Mouse (Mus musculus): ENCODE measurements around the gene Chchd6. TPM values are rescaled to one million over a fixed set of nuclear protein-coding genes. Genes with fewer than 3 reads are reported as not detected.
A peak's percentile ranks its signal among the peaks of the same experiment; 100 is the strongest.

Gene Chchd6
- polyA plus RNA-seq, 1 experiment from 2014 or later: 63.0 TPM

DNA sequence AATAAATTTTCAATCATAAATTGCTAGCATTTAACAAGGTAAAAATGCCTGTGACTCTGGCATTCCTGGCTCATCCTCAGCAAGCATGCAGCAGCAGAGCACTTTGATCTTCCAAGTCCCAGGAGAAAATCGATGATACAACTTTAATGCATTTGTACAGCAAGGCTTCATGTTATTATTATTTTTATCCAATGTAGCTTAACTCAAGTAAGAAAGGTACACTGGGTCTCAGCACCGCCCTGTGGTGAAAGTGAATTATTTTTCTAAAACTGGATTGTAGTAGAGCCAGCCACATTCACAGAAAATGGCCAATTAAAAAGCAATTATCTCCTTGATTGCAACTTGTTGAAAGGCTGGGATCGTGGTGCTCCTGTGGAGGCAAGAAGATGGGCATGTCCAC lies 128.6 kb downstream of the Chchd6 start:
- Histone ChIP-seq H3K36me3 (replicated peaks; ENCODE audit: control insufficient read depth, insufficient read depth, low read depth, low read length) (no peaks in the 10 kb centered on the region), H3K4me2 (ENCODE audit: low read depth, low read length) (no peak overlapping the region), H3K4me1 (ENCODE audit: control insufficient read depth, insufficient read depth, low read length) (no peaks in the 10 kb centered on the region), H3K27me3 (ENCODE audit: control insufficient read depth, insufficient read depth, low read length) (no peaks in the 10 kb centered on the region), H3K9ac (replicated peaks; ENCODE audit: low read length) (no peak overlapping the region), H3K27ac (replicated peaks; ENCODE audit: low read depth, low read length) (no peak overlapping the region), H3K4me3 (ENCODE audit: low read depth, low read length) (no peak overlapping the region), H3K9me3 (replicated peaks; ENCODE audit: control insufficient read depth, low read length) (no peaks in the 10 kb centered on the region)
- 0 out of 2 replicates have a peak, but pooled peaks have one; percentile 9 for ATAC-seq (replicated peaks; ENCODE audit: insufficient number of reproducible peaks, low FRiP score, low TSS enrichment, low read depth)
- no peak for DNase-seq (ENCODE audit: low spot score)
- 75% methylated on average over 3 of the region's 3 CpGs for WGBS

DNA sequence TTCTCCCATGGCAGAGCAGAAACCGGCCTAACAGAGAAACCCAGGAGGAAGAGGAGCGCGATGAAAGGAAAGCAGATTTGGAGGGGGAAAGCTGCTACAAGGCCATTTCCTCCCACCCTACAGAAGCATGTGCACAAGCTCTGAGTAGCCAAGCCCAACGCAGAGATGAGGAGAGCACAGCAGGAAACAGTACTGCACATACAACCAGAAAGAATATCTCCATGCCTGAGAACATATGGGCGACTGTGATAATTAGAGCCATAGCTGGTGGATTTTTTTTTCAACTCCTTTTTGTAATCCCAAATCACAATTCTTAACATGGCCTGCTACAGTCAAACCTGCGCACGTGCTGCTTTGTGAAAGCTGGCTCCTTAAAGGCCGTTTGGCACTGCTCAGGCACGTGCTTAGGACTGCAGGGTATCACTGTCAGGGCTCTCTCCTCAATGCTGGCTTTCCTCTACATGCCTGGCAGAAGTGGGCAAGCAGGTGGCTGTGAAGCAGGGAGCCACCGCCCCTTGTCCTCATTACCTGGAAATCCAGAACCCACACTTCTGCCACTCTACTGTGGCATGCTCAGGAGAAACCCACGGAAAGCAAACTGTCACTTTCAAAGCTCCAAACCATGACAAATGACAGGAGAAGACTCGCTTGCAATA lies 129.3 kb downstream of the Chchd6 start:
- Histone ChIP-seq H3K4me3 (ENCODE audit: low read depth, low read length) (no peak overlapping the region), H3K27ac (replicated peaks; ENCODE audit: low read depth, low read length) (no peak overlapping the region), H3K4me1 (ENCODE audit: control insufficient read depth, insufficient read depth, low read length) (no peaks in the 10 kb centered on the region), H3K9ac (replicated peaks; ENCODE audit: low read length) (no peak overlapping the region), H3K36me3 (replicated peaks; ENCODE audit: control insufficient read depth, insufficient read depth, low read depth, low read length) (no peaks in the 10 kb centered on the region), H3K27me3 (ENCODE audit: control insufficient read depth, insufficient read depth, low read length) (no peaks in the 10 kb centered on the region), H3K4me2 (ENCODE audit: low read depth, low read length) (no peak overlapping the region), H3K9me3 (replicated peaks; ENCODE audit: control insufficient read depth, low read length) (no peaks in the 10 kb centered on the region)
- DNase-seq (ENCODE audit: low spot score) (no peak), ATAC-seq (replicated peaks; ENCODE audit: insufficient number of reproducible peaks, low FRiP score, low TSS enrichment, low read depth) (no peak)
- 77% methylated on average over 12 of the region's 12 CpGs for WGBS

DNA sequence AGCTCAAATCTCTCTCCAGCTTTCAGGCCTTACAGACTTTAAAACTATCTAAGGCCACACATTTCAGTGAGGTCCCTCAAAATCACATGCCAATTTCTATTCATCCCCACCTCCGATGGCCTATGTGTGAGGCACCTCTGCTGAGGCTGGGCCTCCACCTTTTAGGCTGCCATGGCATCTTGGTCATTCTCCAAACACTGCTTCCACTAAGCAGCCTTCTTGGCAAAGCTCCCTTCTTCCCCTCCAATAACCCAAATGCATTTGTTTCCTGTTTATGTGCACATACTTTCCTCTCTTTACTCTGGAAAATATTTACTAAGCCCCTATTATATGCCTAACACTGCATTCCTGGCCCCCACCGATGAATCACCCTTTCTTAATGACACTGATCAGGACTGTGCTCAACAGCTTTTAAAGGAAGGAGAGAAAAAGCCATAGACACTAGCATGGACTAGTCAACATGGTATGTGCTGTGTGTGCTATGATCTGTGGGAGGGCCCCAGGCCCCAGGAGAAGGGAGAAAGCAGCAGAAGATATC lies 133.2 kb downstream of the Chchd6 start:
- H3K9me3 ChIP-seq (replicated peaks; ENCODE audit: control insufficient read depth, low read length): no peaks in the 10 kb centered on the region
- 82% methylated on average over 2 of the region's 2 CpGs for WGBS
- no peak overlapping the region for H3K4me2 ChIP-seq (ENCODE audit: low read depth, low read length)
- no peaks in the 10 kb centered on the region for H3K27me3 ChIP-seq (ENCODE audit: control insufficient read depth, insufficient read depth, low read length)
- ATAC-seq (replicated peaks; ENCODE audit: insufficient number of reproducible peaks, low FRiP score, low TSS enrichment, low read depth) (no peak), DNase-seq (ENCODE audit: low spot score) (no peak)
- H3K4me3 ChIP-seq (ENCODE audit: low read depth, low read length): no peak overlapping the region
- H3K9ac ChIP-seq (replicated peaks; ENCODE audit: low read length): no peak overlapping the region
- H3K36me3 ChIP-seq (replicated peaks; ENCODE audit: control insufficient read depth, insufficient read depth, low read depth, low read length): no peaks in the 10 kb centered on the region
- no peaks in the 10 kb centered on the region for H3K4me1 ChIP-seq (ENCODE audit: control insufficient read depth, insufficient read depth, low read length)
- H3K27ac ChIP-seq (replicated peaks; ENCODE audit: low read depth, low read length): no peak overlapping the region

DNA sequence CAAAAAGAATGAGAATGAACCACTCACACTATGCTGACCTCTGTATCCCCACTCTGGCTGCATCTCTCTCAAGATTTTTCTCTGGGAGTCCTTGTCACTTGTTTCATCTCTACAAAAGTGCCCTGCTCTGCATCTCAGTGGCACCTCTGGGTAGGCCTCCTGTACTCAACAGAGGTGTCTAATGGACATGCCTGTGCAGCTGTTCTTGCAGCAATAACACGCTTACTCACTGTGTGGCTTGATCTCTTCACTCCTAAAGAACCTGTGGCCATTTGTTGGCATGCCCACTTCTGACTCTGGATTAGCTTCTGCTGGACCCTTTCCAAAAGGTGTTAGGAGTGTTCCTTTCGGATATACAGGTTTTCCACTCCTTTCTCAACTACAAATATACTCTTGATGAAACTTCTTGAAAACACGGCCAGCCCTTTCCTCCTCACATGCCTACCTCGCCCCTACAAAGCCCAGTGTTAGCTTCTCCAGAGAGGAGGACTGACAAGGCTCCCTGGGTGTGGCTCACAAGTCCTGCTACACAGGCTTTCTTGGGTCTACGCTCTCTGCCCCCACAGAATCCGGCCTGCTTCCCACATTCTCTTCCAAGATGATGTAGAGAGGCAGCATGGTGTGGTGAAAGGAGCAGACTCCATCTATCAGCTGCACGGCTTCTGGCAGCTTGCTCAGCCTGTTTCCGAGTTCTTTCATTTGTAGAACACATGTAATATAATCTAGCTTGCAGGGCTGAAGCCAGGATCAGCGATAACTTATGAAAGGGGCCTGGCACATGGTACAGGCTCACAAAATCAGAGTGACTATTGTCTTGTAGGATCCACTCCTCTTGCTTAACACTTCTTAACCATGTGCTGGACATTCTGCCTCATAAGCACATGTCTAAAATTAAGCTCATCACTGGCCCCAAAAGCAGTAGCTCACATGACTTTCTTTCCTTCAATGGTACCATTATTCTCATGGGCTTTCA lies 133.9 kb downstream of the Chchd6 start:
- Histone ChIP-seq H3K9me3 (replicated peaks; ENCODE audit: control insufficient read depth, low read length) (no peaks in the 10 kb centered on the region), H3K4me3 (ENCODE audit: low read depth, low read length) (no peak overlapping the region), H3K9ac (replicated peaks; ENCODE audit: low read length) (no peak overlapping the region), H3K27ac (replicated peaks; ENCODE audit: low read depth, low read length) (no peak overlapping the region), H3K4me2 (ENCODE audit: low read depth, low read length) (no peak overlapping the region), H3K4me1 (ENCODE audit: control insufficient read depth, insufficient read depth, low read length) (no peaks in the 10 kb centered on the region), H3K27me3 (ENCODE audit: control insufficient read depth, insufficient read depth, low read length) (no peaks in the 10 kb centered on the region), H3K36me3 (replicated peaks; ENCODE audit: control insufficient read depth, insufficient read depth, low read depth, low read length) (no peaks in the 10 kb centered on the region)
- 85% methylated on average over 9 of the region's 9 CpGs for WGBS
- DNase-seq (ENCODE audit: low spot score) (no peak), ATAC-seq (replicated peaks; ENCODE audit: insufficient number of reproducible peaks, low FRiP score, low TSS enrichment, low read depth) (no peak)

DNA sequence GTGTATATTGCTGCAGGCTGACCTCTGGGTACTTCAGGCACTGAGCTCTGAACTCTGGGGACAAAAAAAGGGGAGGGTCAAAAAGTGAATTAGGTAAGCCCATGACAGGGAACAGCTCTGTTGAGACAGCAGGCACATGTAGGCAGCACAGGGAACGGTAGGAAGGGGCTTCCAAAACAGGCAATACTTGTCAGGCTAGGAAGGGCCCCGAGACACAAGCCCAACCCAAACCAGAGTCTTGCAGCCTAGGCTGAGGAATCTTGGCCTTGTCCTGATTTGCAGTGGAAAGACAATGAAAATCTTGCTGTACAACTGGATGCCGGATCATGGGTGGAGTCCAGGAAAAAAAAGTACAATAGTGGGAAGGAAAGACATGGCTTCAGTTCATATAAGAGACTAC lies 135.8 kb downstream of the Chchd6 start:
- Histone ChIP-seq H3K4me2 (ENCODE audit: low read depth, low read length) (no peak overlapping the region), H3K27ac (replicated peaks; ENCODE audit: low read depth, low read length) (no peak overlapping the region), H3K36me3 (replicated peaks; ENCODE audit: control insufficient read depth, insufficient read depth, low read depth, low read length) (no peaks in the 10 kb centered on the region), H3K27me3 (ENCODE audit: control insufficient read depth, insufficient read depth, low read length) (no peaks in the 10 kb centered on the region), H3K9me3 (replicated peaks; ENCODE audit: control insufficient read depth, low read length) (no peaks in the 10 kb centered on the region), H3K4me1 (ENCODE audit: control insufficient read depth, insufficient read depth, low read length) (no peaks in the 10 kb centered on the region), H3K9ac (replicated peaks; ENCODE audit: low read length) (no peak overlapping the region), H3K4me3 (ENCODE audit: low read depth, low read length) (no peak overlapping the region)
- no peak for ATAC-seq (replicated peaks; ENCODE audit: insufficient number of reproducible peaks, low FRiP score, low TSS enrichment, low read depth)
- DNase-seq (ENCODE audit: low spot score): no peak
- 74% methylated on average over 3 of the region's 3 CpGs for WGBS

DNA sequence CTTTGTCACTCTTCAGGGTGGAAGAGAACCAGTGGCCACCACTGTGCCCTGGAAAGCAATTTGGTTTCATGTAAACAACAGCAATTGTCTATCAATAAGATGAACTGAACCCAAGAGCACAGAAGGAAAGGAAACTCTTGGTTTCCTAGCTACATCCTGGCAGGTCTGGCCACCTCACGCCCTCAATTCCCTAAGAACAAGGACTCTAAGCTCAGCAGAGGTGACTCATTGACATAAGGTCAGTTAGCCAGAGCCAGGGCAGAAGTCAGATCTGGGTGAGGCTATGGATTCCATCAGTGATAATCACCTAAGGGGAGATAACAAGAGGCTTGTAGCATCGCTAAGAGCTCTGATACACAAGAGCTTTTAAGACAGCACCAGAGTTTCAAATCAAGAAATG lies 137.9 kb downstream of the Chchd6 start:
- H3K27ac ChIP-seq (replicated peaks; ENCODE audit: low read depth, low read length): no peak overlapping the region
- 81% methylated on average over 2 of the region's 2 CpGs for WGBS
- DNase-seq (ENCODE audit: low spot score): no peak

DNA sequence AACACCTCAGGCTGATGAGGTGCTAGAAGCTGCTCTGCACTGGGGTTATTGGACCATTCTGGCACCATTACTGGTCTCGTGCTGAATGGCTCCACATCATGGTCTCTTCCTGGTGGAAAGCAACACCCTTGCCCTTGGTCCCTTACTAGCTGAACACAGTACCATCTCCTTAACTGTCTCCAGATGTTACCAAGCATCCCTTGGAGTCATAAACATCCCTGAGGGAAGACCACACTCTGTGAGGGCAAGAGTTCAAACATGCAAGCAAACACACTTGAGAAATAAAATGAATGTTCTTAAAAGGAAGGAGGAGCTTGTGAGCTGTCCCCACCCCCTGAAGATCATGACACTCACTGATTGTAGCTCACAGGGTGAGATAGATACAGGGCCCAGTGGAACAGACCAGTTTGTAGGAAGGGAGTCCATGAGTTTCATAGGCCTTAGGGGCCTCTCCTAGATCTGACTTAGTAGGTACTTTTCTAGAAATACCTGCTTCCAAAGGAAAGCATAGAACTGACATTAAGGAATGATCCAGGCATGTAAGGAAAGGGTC lies 139.0 kb downstream of the Chchd6 start:
- Histone ChIP-seq H3K4me3 (ENCODE audit: low read depth, low read length) (no peak overlapping the region), H3K27ac (replicated peaks; ENCODE audit: low read depth, low read length) (no peak overlapping the region), H3K9me3 (replicated peaks; ENCODE audit: control insufficient read depth, low read length) (no peaks in the 10 kb centered on the region), H3K9ac (replicated peaks; ENCODE audit: low read length) (no peak overlapping the region), H3K4me1 (ENCODE audit: control insufficient read depth, insufficient read depth, low read length) (no peaks in the 10 kb centered on the region), H3K4me2 (ENCODE audit: low read depth, low read length) (no peak overlapping the region), H3K27me3 (ENCODE audit: control insufficient read depth, insufficient read depth, low read length) (no peaks in the 10 kb centered on the region), H3K36me3 (replicated peaks; ENCODE audit: control insufficient read depth, insufficient read depth, low read depth, low read length) (no peaks in the 10 kb centered on the region)
- WGBS: 19% methylated on average over 1 of the region's 1 CpGs
- no peak for ATAC-seq (replicated peaks; ENCODE audit: insufficient number of reproducible peaks, low FRiP score, low TSS enrichment, low read depth)
- peak; percentile 27 for DNase-seq (ENCODE audit: low spot score)

More for the DNA sequence above, 137.9 kb downstream of the Chchd6 start:
- no peaks in the 10 kb centered on the region for H3K9me3 ChIP-seq (replicated peaks; ENCODE audit: control insufficient read depth, low read length)
- H3K4me3 ChIP-seq (ENCODE audit: low read depth, low read length): no peak overlapping the region
- H3K27me3 ChIP-seq (ENCODE audit: control insufficient read depth, insufficient read depth, low read length): no peaks in the 10 kb centered on the region
- no peaks in the 10 kb centered on the region for H3K4me1 ChIP-seq (ENCODE audit: control insufficient read depth, insufficient read depth, low read length)
- no peaks in the 10 kb centered on the region for H3K36me3 ChIP-seq (replicated peaks; ENCODE audit: control insufficient read depth, insufficient read depth, low read depth, low read length)
- H3K4me2 ChIP-seq (ENCODE audit: low read depth, low read length): no peak overlapping the region
- no peak for ATAC-seq (replicated peaks; ENCODE audit: insufficient number of reproducible peaks, low FRiP score, low TSS enrichment, low read depth)
- H3K9ac ChIP-seq (replicated peaks; ENCODE audit: low read length): no peak overlapping the region
